11 mouse cellular contexts compared by ENCODE assay signal in genomic region chr3:51702701-51703286, GRCm38 (mm10). TPM values are rescaled to one million over a fixed set of nuclear protein-coding genes. Genes with fewer than 3 reads are reported as not detected.
A peak's percentile ranks its signal among the peaks of the same experiment; 100 is the strongest.
DNase-seq lines count a peak whose midpoint lies in the region; ATAC-seq lines count a peak whose summit lies in the region.
"Had no signal": no experiment of that assay in that cellular context is flagged by ENCODE, and none has a peak within 500 bp of the region (broad histone marks: within the 10 kb centered on the region; RNA-seq: fewer than 3 reads in every experiment).

No protein-coding gene starts in this region.

- WGBS in kidney, embryonic 15.5 days, result 59% methylated on average over 8 of the region's 8 CpGs
- 71% methylated on average over 8 of the region's 8 CpGs for WGBS in forebrain, embryonic 14.5 days
- 62% methylated on average over 8 of the region's 8 CpGs for WGBS in midbrain, embryonic 11.5 days

- no peak overlapping the region for H3K9ac ChIP-seq in kidney, embryonic 15.5 days
- no peak overlapping the region; the same call in 1 of the 2 replicates for H3K9ac ChIP-seq in forebrain, embryonic 14.5 days (ENCODE audit: low read length)
- peak overlapping the region; percentile 71 for H3K9ac ChIP-seq in midbrain, embryonic 11.5 days (ENCODE audit: low read length)

- no peak for ATAC-seq in kidney, embryonic 15.5 days (replicated peaks; ENCODE audit: low FRiP score)
- no peak for ATAC-seq in forebrain, embryonic 14.5 days
- no peak for ATAC-seq in midbrain, embryonic 11.5 days (ENCODE audit: low FRiP score)

- no peak overlapping the region for H3K4me3 ChIP-seq in kidney, embryonic 15.5 days (replicated peaks)
- H3K4me3 ChIP-seq in forebrain, embryonic 14.5 days (ENCODE audit: low read depth, low read length), result no peak overlapping the region
- H3K4me3 ChIP-seq in midbrain, embryonic 11.5 days (ENCODE audit: low read depth, low read length), result no peak overlapping the region

- H3K9me3 ChIP-seq in kidney, embryonic 15.5 days (replicated peaks), result no peaks in the 10 kb centered on the region
- H3K9me3 ChIP-seq in forebrain, embryonic 14.5 days (replicated peaks; ENCODE audit: control insufficient read depth, low read length), result no peaks in the 10 kb centered on the region
- H3K9me3 ChIP-seq in midbrain, embryonic 11.5 days (ENCODE audit: control insufficient read depth, low read length), result no peaks in the 10 kb centered on the region

- H3K27me3 ChIP-seq in kidney, embryonic 15.5 days, result no peaks in the 10 kb centered on the region
- H3K27me3 ChIP-seq in forebrain, embryonic 14.5 days (replicated peaks; ENCODE audit: control insufficient read depth, insufficient read depth, low read length), result no peaks in the 10 kb centered on the region
- no peaks in the 10 kb centered on the region for H3K27me3 ChIP-seq in midbrain, embryonic 11.5 days (ENCODE audit: control insufficient read depth, insufficient read depth, low read length)
- H3K27me3 ChIP-seq: CH12.LX had no signal

- H3K4me2 ChIP-seq in kidney, embryonic 15.5 days, result no peak overlapping the region
- H3K4me2 ChIP-seq in forebrain, embryonic 14.5 days (ENCODE audit: low read length), result no peak overlapping the region
- H3K4me2 ChIP-seq in midbrain, embryonic 11.5 days, result no peak overlapping the region

- peak overlapping the region; percentile 77 for H3K27ac ChIP-seq in kidney, embryonic 15.5 days
- H3K27ac ChIP-seq in forebrain, embryonic 14.5 days (ENCODE audit: low read depth, low read length), result peak overlapping the region; percentile 91
- H3K27ac ChIP-seq in midbrain, embryonic 11.5 days (ENCODE audit: low read depth, low read length), result peak overlapping the region; percentile 89

- H3K36me3 ChIP-seq in kidney, embryonic 15.5 days, result no peaks in the 10 kb centered on the region
- H3K36me3 ChIP-seq in forebrain, embryonic 14.5 days (ENCODE audit: control insufficient read depth, insufficient read depth, low read length), result no peaks in the 10 kb centered on the region
- no peaks in the 10 kb centered on the region for H3K36me3 ChIP-seq in midbrain, embryonic 11.5 days (ENCODE audit: control insufficient read depth, insufficient read depth, low read length)

- peaks cover 38% of the 10 kb centered on the region for H3K4me1 ChIP-seq in kidney, embryonic 15.5 days
- peaks cover 21% of the 10 kb centered on the region for H3K4me1 ChIP-seq in forebrain, embryonic 14.5 days (ENCODE audit: control insufficient read depth, insufficient read depth, low read length)
- peaks cover 24% of the 10 kb centered on the region for H3K4me1 ChIP-seq in midbrain, embryonic 11.5 days (ENCODE audit: control insufficient read depth, insufficient read depth, low read length)

- DNase-seq in kidney, adult 8-10 months, result no peak
- DNase-seq in forebrain, embryonic 14.5 days (ENCODE audit: low spot score), result no peak
- peak; percentile 90 for DNase-seq in midbrain, embryonic 11.5 days (ENCODE audit: low spot score, missing footprints)
- peak; percentile 19 for DNase-seq in retina, embryonic 14.5 days (ENCODE audit: low spot score)
- DNase-seq in urinary bladder, postnatal 10 days (ENCODE audit: low spot score), result no peak
- DNase-seq in testis, postnatal 10 days (ENCODE audit: low spot score), result no peak
- no peak for DNase-seq in layer of hippocampus, adult 8-10 months (ENCODE audit: low spot score in 2 of 2)
- DNase-seq: kidney, postnatal 14 days; lung, adult 2 months had no signal

RNA-seq across cellular contexts. Expression of gene Mgst2, which starts 42.6 kb away (rescaled TPM):
- polyA plus RNA-seq in kidney, embryonic 15.5 days (2015; fragmentation: Nextera tagmentation; extraction: Ambion mirVana), result 1.6 and 3.5 TPM in 2 replicates
- 0.40 TPM in 1 of 2 replicates, not detected in the other for polyA plus RNA-seq in forebrain, embryonic 14.5 days (2014; fragmentation: Nextera tagmentation; extraction: Ambion mirVana)
- polyA plus RNA-seq in midbrain, embryonic 11.5 days (2014; fragmentation: Nextera tagmentation; extraction: Ambion mirVana), result 0.22 TPM in 1 of 2 replicates, not detected in the other
- 1 to 10 TPM in 1 of 4 experiments, under 1 TPM in 1, not detected in 2; 0.61 to 1.4 TPM for total RNA-seq in layer of hippocampus, adult 8-10 months (2022)

Comparison
In these comparisons a context has a peak if more than half of its experiments do, and no peak if none do; other contexts are left out.
1. DNase-seq: peak in midbrain, embryonic 11.5 days (single experiment) and retina, embryonic 14.5 days (single experiment); none in kidney, adult 8-10 months (0 of 2), forebrain, embryonic 14.5 days (single experiment), urinary bladder, postnatal 10 days (single experiment), testis, postnatal 10 days (single experiment) and layer of hippocampus, adult 8-10 months (0 of 2).
2. Peak in every context shown above with its lines, with median percentiles within 50 percentile points of each other: H3K27ac ChIP-seq.